Comparison of ENCODE assay signal across 8 mouse cellular contexts in genomic region chr11:98729119-98729588, GRCm38 (mm10). TPM values are rescaled to one million over a fixed set of nuclear protein-coding genes. Genes with fewer than 3 reads are reported as not detected.
DNase-seq lines count a peak whose midpoint lies in the region; ATAC-seq lines count a peak whose summit lies in the region.

TSS of gene Med24 (minus strand) at chr11:98729435.

- no peaks in the 10 kb centered on the region for H3K36me3 ChIP-seq in intestine, embryonic 15.5 days
- H3K36me3 ChIP-seq in midbrain, embryonic 10.5 days, result peaks cover 39% of the 10 kb centered on the region

- WGBS in intestine, embryonic 15.5 days, result under 1% methylated on average over 16 of the region's 16 CpGs
- under 1% methylated on average over 16 of the region's 16 CpGs for WGBS in midbrain, embryonic 10.5 days

- H3K4me3 ChIP-seq in intestine, embryonic 15.5 days (replicated peaks), result peak within 1 kb of the TSS; percentile 61
- peak within 1 kb of the TSS; percentile 64 for H3K4me3 ChIP-seq in midbrain, embryonic 10.5 days

- peak within 1 kb of the TSS; percentile 63 for H3K4me2 ChIP-seq in intestine, embryonic 15.5 days (replicated peaks)

- H3K9me3 ChIP-seq in intestine, embryonic 15.5 days, result 0 out of 2 replicates have a peak, but pooled peaks cover 1% of the 10 kb centered on the region
- peaks cover 2% of the 10 kb centered on the region; the same call in 1 of the 2 replicates for H3K9me3 ChIP-seq in midbrain, embryonic 10.5 days (replicated peaks)

- peak within 1 kb of the TSS; percentile 54 for H3K9ac ChIP-seq in intestine, embryonic 15.5 days

- ATAC-seq in intestine, embryonic 15.5 days, result peak; percentile 94

- DNase-seq in ovary, adult 18-20 months (ENCODE audit: low spot score), result peak; percentile 85
- no peak for DNase-seq in ovary, postnatal 10 days (ENCODE audit: low spot score)
- DNase-seq in embryo, embryonic 11.5 days (ENCODE audit: low read depth, low spot score), result peak; percentile 80
- DNase-seq in gastrocnemius, postnatal 36 days, result peak; percentile 70 to 73
- DNase-seq in left cerebral cortex, postnatal 25 days (ENCODE audit: low spot score in 2 of 2), result peak; percentile 89 to 97
- DNase-seq in midbrain, embryonic 10.5 days (ENCODE audit: low spot score), result peak; percentile 86
- DNase-seq in spleen, adult 18-20 months, result peak; percentile 68 to 71

- no peaks in the 10 kb centered on the region for H3K27me3 ChIP-seq in intestine, embryonic 15.5 days (replicated peaks)
- no peaks in the 10 kb centered on the region for H3K27me3 ChIP-seq in midbrain, embryonic 10.5 days (ENCODE audit: low read depth, poor library complexity, severe bottlenecking)

- H3K27ac ChIP-seq in intestine, embryonic 15.5 days, result no peak within 1 kb of the TSS
- H3K27ac ChIP-seq in midbrain, embryonic 10.5 days (replicated peaks), result peak within 1 kb of the TSS; percentile 83

- H3K4me1 ChIP-seq in intestine, embryonic 15.5 days (replicated peaks), result peaks cover 4% of the 10 kb centered on the region; the same call in 1 of the 2 replicates
- peaks cover 10% of the 10 kb centered on the region for H3K4me1 ChIP-seq in midbrain, embryonic 10.5 days

- intact Hi-C loops in gastrocnemius, postnatal 36 days (cut with DNase I), result no loop called here
- intact Hi-C loops in left cerebral cortex, postnatal 25 days (cut with DNase I), result no loop called here

RNA-seq across cellular contexts. Expression of gene Med24, which starts in this region (rescaled TPM):
- total RNA-seq in gastrocnemius, postnatal 36 days (2021), result 10 to 100 TPM; 41.4 to 41.9 TPM
- polyA plus RNA-seq in intestine, embryonic 15.5 days (2015; fragmentation: Nextera tagmentation; extraction: Ambion mirVana), result 39.6 and 42.5 TPM in 2 replicates
- 100 to 1,000 TPM; 116 to 131 TPM for total RNA-seq in left cerebral cortex, postnatal 25 days (2021)
- polyA plus RNA-seq in midbrain, embryonic 10.5 days (2016; fragmentation: Nextera tagmentation; extraction: Ambion mirVana), result 74.1 and 82.2 TPM in 2 replicates
